Mouse (Mus musculus): ENCODE data around the gene Atp11b. TPM values are rescaled to one million over a fixed set of nuclear protein-coding genes. Genes with fewer than 3 reads are reported as not detected.

Atp11b gene
- polyA plus RNA-seq, 1 experiment from 2014 or later, result 29.8 TPM

DNA sequence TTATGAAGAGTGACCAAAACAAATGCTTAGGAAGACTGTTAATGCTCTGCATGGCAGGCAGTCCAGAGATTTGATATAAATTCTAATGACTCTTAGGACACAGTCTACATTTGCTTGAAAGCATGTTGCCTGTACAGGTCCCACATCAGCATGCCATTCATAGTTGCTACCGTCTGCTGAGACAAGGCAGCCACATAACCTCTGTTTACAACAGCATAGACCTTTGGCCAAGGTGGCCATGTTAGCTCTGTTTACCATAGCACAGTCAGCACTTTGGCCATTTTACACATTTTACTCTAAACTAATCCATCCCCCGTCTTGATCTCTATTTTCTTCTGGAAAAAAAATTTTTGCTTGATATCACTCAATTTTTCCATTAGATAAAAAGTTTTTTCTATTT is 135.6 kb downstream of the Atp11b start:
- 80% methylated on average over 2 of the region's 2 CpGs for WGBS (ENCODE audit: insufficient replicate concordance)
- Histone ChIP-seq H3K4me2 (no peak overlapping the region), H3K9ac (ENCODE audit: low read depth, low read length) (no peak overlapping the region), H3K9me3 (replicated peaks; ENCODE audit: control insufficient read depth, low read length) (no peaks in the 10 kb centered on the region), H3K36me3 (ENCODE audit: control insufficient read depth, insufficient read depth, low read length) (peaks cover 2% of the 10 kb centered on the region; the same call in 1 of the 2 replicates), H3K27me3 (ENCODE audit: control insufficient read depth, insufficient read depth, low read length) (no peaks in the 10 kb centered on the region), H3K4me1 (ENCODE audit: control insufficient read depth, insufficient read depth, low read length) (peaks cover 4% of the 10 kb centered on the region; the same call in 1 of the 2 replicates), H3K4me3 (ENCODE audit: low read depth, low read length) (no peak overlapping the region), H3K27ac (ENCODE audit: low read depth, low read length) (no peak overlapping the region)
- no peak for ATAC-seq (replicated peaks; ENCODE audit: insufficient number of reproducible peaks, low FRiP score, low TSS enrichment)

DNA sequence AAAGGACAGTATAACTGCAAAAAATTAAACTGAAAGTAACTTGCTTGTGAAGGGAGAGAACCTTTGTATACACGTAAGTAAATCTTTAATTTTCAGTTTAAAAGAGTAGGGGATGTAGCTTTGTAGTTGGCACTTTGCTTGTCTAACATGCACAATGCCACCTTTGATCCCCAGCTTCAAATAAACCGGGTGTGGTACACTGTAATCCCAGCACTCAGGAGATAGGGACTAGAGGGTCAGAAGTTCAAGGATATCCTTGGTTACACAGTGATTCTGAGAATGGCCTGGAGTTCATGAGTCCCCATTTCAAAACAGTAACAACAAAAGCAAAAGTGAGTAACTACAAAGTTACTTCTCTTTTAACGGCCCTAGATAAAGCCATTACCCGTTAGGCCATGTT is 137.2 kb downstream of the Atp11b start:
- Histone ChIP-seq H3K9ac (ENCODE audit: low read depth, low read length) (no peak overlapping the region), H3K27ac (ENCODE audit: low read depth, low read length) (no peak overlapping the region), H3K9me3 (replicated peaks; ENCODE audit: control insufficient read depth, low read length) (no peaks in the 10 kb centered on the region), H3K4me3 (ENCODE audit: low read depth, low read length) (no peak overlapping the region), H3K4me1 (ENCODE audit: control insufficient read depth, insufficient read depth, low read length) (no peaks in the 10 kb centered on the region), H3K27me3 (ENCODE audit: control insufficient read depth, insufficient read depth, low read length) (no peaks in the 10 kb centered on the region), H3K4me2 (no peak overlapping the region), H3K36me3 (ENCODE audit: control insufficient read depth, insufficient read depth, low read length) (peaks cover 2% of the 10 kb centered on the region; the same call in 1 of the 2 replicates)
- ATAC-seq (replicated peaks; ENCODE audit: insufficient number of reproducible peaks, low FRiP score, low TSS enrichment), result no peak
- 88% methylated on average over 4 of the region's 4 CpGs for WGBS (ENCODE audit: insufficient replicate concordance)

DNA sequence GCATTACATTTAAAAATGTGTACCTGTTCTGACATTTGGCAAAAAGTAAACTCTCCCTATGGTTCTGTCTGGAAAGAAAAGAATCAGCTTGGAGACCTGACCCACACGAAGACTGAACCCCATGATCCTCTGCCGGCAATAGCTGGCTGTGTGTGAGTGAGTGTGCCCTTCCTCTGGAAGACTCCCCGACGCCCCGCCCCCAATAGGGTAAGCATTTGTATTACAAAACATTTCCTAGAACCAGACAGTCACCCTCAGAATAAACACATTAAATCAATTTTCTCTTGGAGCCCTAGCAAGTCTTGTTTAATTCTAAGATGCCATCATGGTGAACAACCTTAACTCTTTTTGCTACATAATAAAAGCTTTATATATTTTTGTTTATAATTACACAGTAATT is 139.2 kb downstream of the Atp11b start:
- Histone ChIP-seq H3K27me3 (ENCODE audit: control insufficient read depth, insufficient read depth, low read length) (no peaks in the 10 kb centered on the region), H3K4me1 (ENCODE audit: control insufficient read depth, insufficient read depth, low read length) (no peaks in the 10 kb centered on the region), H3K9ac (ENCODE audit: low read depth, low read length) (no peak overlapping the region), H3K27ac (ENCODE audit: low read depth, low read length) (no peak overlapping the region), H3K4me2 (no peak overlapping the region), H3K36me3 (ENCODE audit: control insufficient read depth, insufficient read depth, low read length) (peaks cover 2% of the 10 kb centered on the region; the same call in 1 of the 2 replicates), H3K4me3 (ENCODE audit: low read depth, low read length) (no peak overlapping the region), H3K9me3 (replicated peaks; ENCODE audit: control insufficient read depth, low read length) (no peaks in the 10 kb centered on the region)
- WGBS (ENCODE audit: insufficient replicate concordance), result 82% methylated on average over 5 of the region's 5 CpGs
- ATAC-seq (replicated peaks; ENCODE audit: insufficient number of reproducible peaks, low FRiP score, low TSS enrichment), result no peak

DNA sequence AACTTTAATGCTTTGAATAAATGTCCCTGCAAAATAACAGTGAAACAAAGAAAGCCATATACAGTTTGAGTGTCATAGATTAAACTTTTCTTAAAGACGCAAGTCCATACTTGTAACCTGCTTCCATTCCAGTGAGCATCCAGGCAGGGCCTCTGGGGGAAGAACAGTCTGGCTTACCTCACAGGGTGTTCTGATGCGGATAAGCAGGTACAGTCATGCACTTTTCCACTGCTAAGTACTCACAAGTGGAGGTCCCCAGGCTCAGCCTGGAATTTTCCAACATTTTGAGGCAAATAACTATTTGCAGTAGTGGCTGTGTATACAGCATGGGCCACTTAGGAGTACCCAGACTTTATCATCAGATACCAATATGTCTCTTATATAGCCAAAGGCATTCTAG is 144.0 kb downstream of the Atp11b start:
- Histone ChIP-seq H3K4me1 (ENCODE audit: control insufficient read depth, insufficient read depth, low read length) (no peaks in the 10 kb centered on the region), H3K36me3 (ENCODE audit: control insufficient read depth, insufficient read depth, low read length) (no peaks in the 10 kb centered on the region), H3K4me2 (no peak overlapping the region), H3K9me3 (replicated peaks; ENCODE audit: control insufficient read depth, low read length) (no peaks in the 10 kb centered on the region), H3K9ac (ENCODE audit: low read depth, low read length) (no peak overlapping the region), H3K4me3 (ENCODE audit: low read depth, low read length) (no peak overlapping the region), H3K27me3 (ENCODE audit: control insufficient read depth, insufficient read depth, low read length) (no peaks in the 10 kb centered on the region), H3K27ac (ENCODE audit: low read depth, low read length) (no peak overlapping the region)
- no peak for ATAC-seq (replicated peaks; ENCODE audit: insufficient number of reproducible peaks, low FRiP score, low TSS enrichment)
- 89% methylated on average over 2 of the region's 2 CpGs for WGBS (ENCODE audit: insufficient replicate concordance)

DNA sequence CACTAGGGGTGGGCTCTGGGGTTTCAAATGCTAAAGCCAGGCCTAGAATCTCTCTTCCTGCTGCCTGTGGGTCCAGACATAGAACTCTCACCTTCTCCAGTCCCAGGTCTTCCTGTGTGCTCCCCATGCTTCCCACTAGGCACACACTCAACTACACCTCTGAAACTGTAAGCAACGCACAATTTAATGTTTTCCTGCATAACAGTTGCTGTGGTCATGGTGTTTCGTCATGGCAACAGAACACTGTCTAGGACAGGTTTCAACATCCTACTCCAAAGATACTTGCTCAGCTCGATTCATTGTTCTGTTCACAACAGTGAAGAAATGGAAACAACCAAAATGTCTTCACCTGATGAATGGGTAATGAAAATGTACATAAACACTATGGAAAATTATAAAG is 145.2 kb downstream of the Atp11b start:
- 92% methylated on average over 3 of the region's 3 CpGs for WGBS (ENCODE audit: insufficient replicate concordance)
- Histone ChIP-seq H3K4me2 (no peak overlapping the region), H3K36me3 (ENCODE audit: control insufficient read depth, insufficient read depth, low read length) (no peaks in the 10 kb centered on the region), H3K9ac (ENCODE audit: low read depth, low read length) (no peak overlapping the region), H3K27me3 (ENCODE audit: control insufficient read depth, insufficient read depth, low read length) (no peaks in the 10 kb centered on the region), H3K4me1 (ENCODE audit: control insufficient read depth, insufficient read depth, low read length) (no peaks in the 10 kb centered on the region), H3K27ac (ENCODE audit: low read depth, low read length) (no peak overlapping the region), H3K4me3 (ENCODE audit: low read depth, low read length) (no peak overlapping the region), H3K9me3 (replicated peaks; ENCODE audit: control insufficient read depth, low read length) (no peaks in the 10 kb centered on the region)
- no peak for ATAC-seq (replicated peaks; ENCODE audit: insufficient number of reproducible peaks, low FRiP score, low TSS enrichment)

DNA sequence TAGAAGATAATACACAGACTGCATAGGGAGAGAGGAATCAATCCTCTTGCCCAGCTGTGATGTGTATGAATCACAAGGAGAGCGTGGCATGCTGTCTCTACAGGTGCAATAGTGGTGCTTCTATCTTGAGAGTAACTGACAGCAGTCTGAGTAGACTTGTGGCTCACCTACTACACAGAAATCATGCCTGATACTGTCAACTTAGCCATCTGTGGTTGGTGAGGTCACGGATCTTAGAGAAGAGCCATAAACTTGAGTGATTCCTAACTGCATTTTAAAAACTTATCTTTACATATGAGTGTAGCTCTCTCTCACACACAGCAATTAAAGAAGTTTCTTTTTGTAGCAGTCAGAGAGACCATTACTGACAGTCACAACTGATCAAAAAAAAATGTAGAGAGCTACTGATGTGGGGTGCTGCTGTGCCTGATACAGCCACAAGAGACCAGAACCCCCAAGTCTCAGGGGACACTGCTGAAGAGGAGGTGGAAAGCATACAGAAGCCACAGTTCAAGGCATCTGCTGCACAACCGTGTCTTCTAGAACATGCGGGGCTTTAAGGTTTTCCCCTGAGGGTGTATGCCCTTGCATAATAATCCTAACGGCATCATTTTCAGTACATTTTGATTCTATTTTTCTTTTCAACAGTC is 146.8 kb downstream of the Atp11b start:
- no peaks in the 10 kb centered on the region for H3K27me3 ChIP-seq (ENCODE audit: control insufficient read depth, insufficient read depth, low read length)
- 94% methylated on average over 5 of the region's 5 CpGs for WGBS (ENCODE audit: insufficient replicate concordance)

More for the DNA sequence above, 146.8 kb downstream of the Atp11b start:
- H3K9me3 ChIP-seq (replicated peaks; ENCODE audit: control insufficient read depth, low read length), result no peaks in the 10 kb centered on the region
- no peaks in the 10 kb centered on the region for H3K36me3 ChIP-seq (ENCODE audit: control insufficient read depth, insufficient read depth, low read length)
- no peaks in the 10 kb centered on the region for H3K4me1 ChIP-seq (ENCODE audit: control insufficient read depth, insufficient read depth, low read length)
- no peak for ATAC-seq (replicated peaks; ENCODE audit: insufficient number of reproducible peaks, low FRiP score, low TSS enrichment)
- no peak overlapping the region for H3K27ac ChIP-seq (ENCODE audit: low read depth, low read length)
- no peak overlapping the region for H3K4me3 ChIP-seq (ENCODE audit: low read depth, low read length)
- no peak overlapping the region for H3K4me2 ChIP-seq
- no peak overlapping the region for H3K9ac ChIP-seq (ENCODE audit: low read depth, low read length)

Other genes with a start within 250 kb of the Atp11b start
- gene Dcun1d1, start 183.3 kb downstream of the Atp11b start, polyA plus RNA-seq (2014; fragmentation: Nextera tagmentation; extraction: Ambion mirVana), result 76.9 and 86.7 TPM in 2 replicates
- gene Mccc1, start 246.6 kb downstream of the Atp11b start, polyA plus RNA-seq (2014; fragmentation: Nextera tagmentation; extraction: Ambion mirVana), result 46.6 and 47.7 TPM in 2 replicates

Measured in heart, embryonic 11.5 days (tissue).